Mouse (Mus musculus): ENCODE measurements around the gene Gli1. TPM values are rescaled to one million over a fixed set of nuclear protein-coding genes. Genes with fewer than 3 reads are reported as not detected.

The Gli1 gene
- polyA plus RNA-seq, 1 experiment from 2014 or later = 0.32 TPM

DNA sequence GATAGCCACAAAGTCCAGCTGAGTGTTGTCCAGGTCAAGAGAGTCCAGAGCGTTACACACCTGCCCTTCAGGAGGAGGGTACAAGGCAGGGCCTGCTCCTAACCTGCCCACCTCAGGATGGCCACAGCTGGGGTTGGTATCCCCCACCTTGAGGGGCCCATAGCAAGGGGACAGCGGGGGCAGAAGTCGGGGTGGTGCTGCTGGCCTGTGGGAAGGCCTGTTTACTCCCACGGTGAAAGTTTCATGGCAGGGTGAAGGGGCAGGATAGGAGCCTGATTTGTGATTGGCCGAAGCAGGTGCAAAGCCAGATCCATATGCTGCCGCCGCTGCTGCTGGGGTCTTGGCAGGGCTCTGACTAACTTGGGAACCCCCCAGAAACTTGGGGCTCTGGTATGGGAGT, 11.6 kb downstream of the Gli1 start:
- no peak for ATAC-seq (ENCODE audit: insufficient read depth)
- Histone ChIP-seq H3K9ac (no peak overlapping the region), H3K27me3 (peaks cover 31% of the 10 kb centered on the region), H3K9me3 (replicated peaks) (no peaks in the 10 kb centered on the region), H3K36me3 (replicated peaks) (peaks cover 3% of the 10 kb centered on the region; the same call in 1 of the 2 replicates), H3K4me3 (replicated peaks) (no peak overlapping the region), H3K4me2 (no peak overlapping the region), H3K27ac (replicated peaks) (no peak overlapping the region), H3K4me1 (replicated peaks) (peaks cover 19% of the 10 kb centered on the region)
- 73% methylated on average over 7 of the region's 7 CpGs for WGBS (ENCODE audit: insufficient replicate concordance)

DNA sequence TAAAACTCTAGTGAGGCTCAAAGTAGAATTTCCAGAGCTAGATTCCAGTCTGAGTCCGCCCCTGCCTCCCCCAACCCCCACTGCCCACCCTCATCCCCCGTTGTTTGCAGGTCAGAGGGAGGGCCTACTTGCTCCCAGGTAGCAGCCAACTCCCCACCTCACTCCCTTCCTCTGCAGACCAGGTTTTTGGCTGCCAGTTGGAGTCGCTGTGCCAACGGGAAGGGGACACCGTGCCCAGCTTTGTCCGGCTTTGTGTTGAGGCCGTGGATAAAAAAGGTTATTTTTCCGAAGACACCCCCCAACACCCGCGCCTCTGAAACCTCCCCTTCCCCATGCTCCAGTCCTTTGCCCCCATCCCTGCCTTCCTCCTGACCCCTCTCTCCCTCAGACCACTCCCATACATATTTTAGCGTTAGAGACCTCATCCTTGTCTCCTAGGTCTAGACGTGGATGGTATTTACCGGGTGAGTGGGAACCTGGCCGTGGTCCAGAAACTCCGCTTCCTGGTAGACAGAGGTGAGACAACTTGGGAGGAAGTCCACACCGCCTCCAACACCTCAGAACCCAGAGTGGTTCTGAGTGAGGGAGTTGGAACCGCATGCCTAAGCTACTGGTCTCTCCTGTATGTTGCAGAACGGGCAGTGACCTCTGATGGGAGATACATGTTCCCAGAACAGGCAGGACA, 14.2 kb downstream of the Gli1 start:
- no peak for ATAC-seq (ENCODE audit: insufficient read depth)
- Histone ChIP-seq H3K27ac (replicated peaks) (no peak overlapping the region), H3K4me3 (replicated peaks) (no peak overlapping the region), H3K9me3 (replicated peaks) (no peaks in the 10 kb centered on the region), H3K4me2 (no peak overlapping the region; the same call in 1 of the 2 replicates), H3K4me1 (replicated peaks) (peaks cover 42% of the 10 kb centered on the region), H3K36me3 (replicated peaks) (peaks cover 3% of the 10 kb centered on the region; the same call in 1 of the 2 replicates), H3K27me3 (peaks cover 31% of the 10 kb centered on the region), H3K9ac (no peak overlapping the region)
- WGBS (ENCODE audit: insufficient replicate concordance) = 73% methylated on average over 18 of the region's 18 CpGs

DNA sequence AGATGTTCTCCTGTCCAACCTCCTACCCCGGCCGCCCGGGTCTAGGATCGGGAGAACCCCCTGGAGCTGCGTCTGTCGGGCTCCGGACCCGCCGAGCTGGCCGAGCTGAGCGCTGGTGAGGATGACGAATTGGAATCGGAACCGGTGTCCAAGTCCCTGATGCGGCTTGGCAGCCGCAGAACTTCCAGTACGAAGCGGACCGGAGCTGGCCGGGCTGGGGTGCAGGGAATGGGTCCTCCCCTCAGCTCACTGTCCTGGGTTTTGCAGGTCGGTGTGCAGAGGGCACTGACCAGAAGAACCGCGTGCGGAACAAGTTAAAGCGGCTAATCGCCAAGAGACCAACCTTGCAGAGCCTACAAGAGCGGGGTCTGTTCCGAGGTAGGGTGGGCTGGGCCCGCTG, 14.9 kb downstream of the Gli1 start:
- 24% methylated on average over 29 of the region's 29 CpGs for WGBS (ENCODE audit: insufficient replicate concordance)
- Histone ChIP-seq H3K4me2 (peak overlapping the region; percentile 90), H3K9ac (peak overlapping the region; percentile 62), H3K27me3 (peaks cover 33% of the 10 kb centered on the region), H3K4me1 (replicated peaks) (peaks cover 46% of the 10 kb centered on the region), H3K27ac (replicated peaks) (no peak overlapping the region), H3K9me3 (replicated peaks) (no peaks in the 10 kb centered on the region), H3K36me3 (replicated peaks) (peaks cover 3% of the 10 kb centered on the region; the same call in 1 of the 2 replicates), H3K4me3 (replicated peaks) (peak overlapping the region; percentile 61)
- ATAC-seq (ENCODE audit: insufficient read depth) = no peak

DNA sequence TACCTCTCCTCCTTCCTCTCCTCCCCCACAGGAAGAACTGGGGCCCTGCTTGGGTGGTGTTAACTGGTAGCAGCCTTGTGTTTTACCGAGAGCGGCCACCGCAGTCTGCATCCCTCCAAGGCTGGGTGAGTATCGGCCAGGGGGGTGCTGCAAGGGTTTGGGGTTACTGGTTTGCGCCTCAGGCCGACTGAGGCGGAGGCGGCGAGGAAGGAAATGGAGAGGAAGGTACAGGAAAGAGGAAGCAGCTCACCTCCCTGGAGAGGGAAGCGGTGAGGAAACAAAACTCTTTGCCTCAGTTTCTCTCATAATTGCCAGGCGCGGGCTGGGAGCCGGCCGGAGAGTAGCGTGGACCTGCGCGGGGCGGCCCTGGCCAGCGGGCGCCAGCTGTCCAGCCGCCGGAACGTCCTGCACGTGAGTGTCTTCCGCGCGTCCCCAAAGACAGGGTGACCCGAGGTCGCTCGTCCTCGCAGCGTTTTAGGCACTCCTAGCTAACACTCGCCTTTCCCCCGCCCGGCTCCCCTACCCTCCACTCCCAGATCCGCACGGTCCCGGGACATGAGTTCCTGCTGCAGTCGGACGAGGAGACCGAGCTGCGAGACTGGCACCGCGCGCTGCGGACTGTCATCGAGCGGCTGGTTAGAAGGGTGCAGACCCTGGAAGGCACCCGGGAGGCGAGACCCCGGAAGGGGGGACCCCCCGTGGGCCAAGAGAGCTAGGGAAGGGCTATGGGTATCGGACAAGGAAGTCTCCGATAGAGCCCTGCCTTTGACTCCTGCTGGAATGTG, 15.6 kb downstream of the Gli1 start:
- Histone ChIP-seq H3K27me3 (peaks cover 27% of the 10 kb centered on the region), H3K4me3 (replicated peaks) (peak overlapping the region; percentile 61), H3K4me2 (peak overlapping the region; percentile 90), H3K36me3 (replicated peaks) (peaks cover 3% of the 10 kb centered on the region; the same call in 1 of the 2 replicates), H3K27ac (replicated peaks) (no peak overlapping the region), H3K9me3 (replicated peaks) (no peaks in the 10 kb centered on the region), H3K4me1 (replicated peaks) (peaks cover 46% of the 10 kb centered on the region), H3K9ac (peak overlapping the region; percentile 62)
- ATAC-seq (ENCODE audit: insufficient read depth) = peak; percentile 48
- WGBS (ENCODE audit: insufficient replicate concordance) = under 1% methylated on average over 54 of the region's 54 CpGs

DNA sequence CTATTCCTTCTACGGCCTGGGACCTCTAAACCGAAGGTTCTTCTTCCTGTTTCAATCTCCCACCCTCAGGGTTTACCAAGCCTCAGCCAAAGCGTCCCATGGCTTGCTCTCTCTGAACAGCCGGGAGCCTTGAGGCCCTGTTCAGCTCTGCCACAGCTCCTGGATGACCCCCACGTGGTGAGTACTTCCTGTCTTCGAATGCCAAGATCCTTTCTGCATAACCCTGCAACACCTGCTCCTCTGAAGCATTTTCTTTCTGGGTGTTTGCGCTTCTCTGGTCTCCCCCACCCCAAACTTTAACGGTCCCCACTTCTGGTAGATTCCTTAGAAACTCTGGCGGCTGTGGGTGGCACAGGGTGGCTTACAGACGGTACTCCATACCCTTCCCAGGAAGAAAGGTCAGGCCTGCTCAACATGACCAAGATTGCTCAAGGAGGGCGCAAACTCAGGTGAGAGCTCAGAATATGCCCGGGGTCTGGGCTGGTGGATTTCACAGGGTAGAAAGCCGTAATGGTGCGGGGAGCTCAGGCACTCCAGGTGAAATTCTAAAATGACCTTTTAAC, 16.2 kb downstream of the Gli1 start:
- Histone ChIP-seq H3K9ac (peak overlapping the region; percentile 62), H3K9me3 (replicated peaks) (no peaks in the 10 kb centered on the region), H3K4me3 (replicated peaks) (peak overlapping the region; percentile 61), H3K27ac (replicated peaks) (no peak overlapping the region), H3K27me3 (peaks cover 27% of the 10 kb centered on the region), H3K36me3 (replicated peaks) (peaks cover 3% of the 10 kb centered on the region; the same call in 1 of the 2 replicates), H3K4me2 (peak overlapping the region; percentile 90), H3K4me1 (replicated peaks) (peaks cover 52% of the 10 kb centered on the region)
- no peak for ATAC-seq (ENCODE audit: insufficient read depth)
- 13% methylated on average over 14 of the region's 14 CpGs for WGBS (ENCODE audit: insufficient replicate concordance)

DNA sequence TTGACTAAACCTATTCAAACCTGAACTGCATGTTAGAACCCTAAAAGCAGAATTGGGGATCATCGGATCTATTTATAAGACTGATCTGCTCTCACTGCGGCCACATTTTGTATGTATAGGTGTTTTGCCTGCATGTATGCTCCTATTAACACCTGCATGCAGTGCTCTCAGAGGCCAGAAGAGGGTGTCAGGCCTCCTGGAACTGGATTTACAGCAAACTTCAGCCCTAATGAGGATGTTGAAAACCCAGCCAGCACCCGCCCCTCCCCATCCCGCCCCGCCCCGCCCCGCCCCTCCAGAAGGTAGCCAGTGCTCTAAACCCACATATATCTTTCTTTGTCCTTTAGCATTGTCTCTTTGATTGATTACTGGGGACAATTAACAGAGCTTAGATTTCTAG, 17.3 kb downstream of the Gli1 start:
- Histone ChIP-seq H3K27ac (replicated peaks) (no peak overlapping the region), H3K4me3 (replicated peaks) (peak overlapping the region; percentile 36), H3K9ac (no peak overlapping the region), H3K4me1 (replicated peaks) (peaks cover 52% of the 10 kb centered on the region), H3K36me3 (replicated peaks) (peaks cover 2% of the 10 kb centered on the region; the same call in 1 of the 2 replicates), H3K9me3 (replicated peaks) (no peaks in the 10 kb centered on the region), H3K27me3 (peaks cover 27% of the 10 kb centered on the region), H3K4me2 (peak overlapping the region; percentile 90)
- 2% methylated on average over 7 of the region's 7 CpGs for WGBS (ENCODE audit: insufficient replicate concordance)
- peak; percentile 43; the same call in 1 of the 2 replicates for ATAC-seq (ENCODE audit: insufficient read depth)

DNA sequence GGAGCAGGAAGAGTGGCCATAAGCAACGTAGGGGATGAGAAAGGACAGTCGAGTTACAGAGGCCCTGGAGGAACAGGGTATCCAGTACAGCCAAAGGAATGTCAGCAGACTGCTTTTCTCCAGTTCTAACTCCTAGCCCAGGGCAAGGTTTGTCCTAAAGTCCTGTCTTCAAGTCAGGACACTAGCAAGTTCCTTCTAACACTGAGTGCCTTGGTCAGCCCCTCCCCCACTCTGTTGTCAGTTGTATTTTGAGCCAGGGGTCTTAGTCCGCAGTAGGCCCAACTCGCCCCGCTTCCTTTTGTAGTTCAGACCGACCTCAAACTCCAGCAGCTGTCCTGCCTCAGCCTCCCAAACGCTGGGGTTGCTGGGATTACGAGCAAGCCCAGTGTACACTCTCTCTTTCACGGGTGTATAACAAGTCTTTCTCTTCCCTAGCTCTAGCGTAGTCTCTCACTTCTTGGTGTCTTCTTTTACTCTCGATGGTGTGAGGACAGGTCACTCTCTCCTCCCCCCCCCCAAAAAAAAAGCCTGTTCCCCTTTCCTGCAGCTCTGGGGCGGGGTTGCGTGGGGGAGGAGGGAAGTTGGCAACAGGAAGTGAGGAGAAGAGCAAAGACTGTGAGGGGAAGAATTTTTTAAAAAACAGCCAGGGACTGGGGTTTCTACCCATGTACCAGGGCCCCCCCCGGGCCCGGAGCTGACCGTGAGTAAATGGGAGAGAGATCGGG, 18.5 kb downstream of the Gli1 start:
- peak overlapping the region; percentile 36 for H3K4me3 ChIP-seq (replicated peaks)
- peaks cover 52% of the 10 kb centered on the region for H3K4me1 ChIP-seq (replicated peaks)
- H3K9me3 ChIP-seq (replicated peaks) = no peaks in the 10 kb centered on the region
- H3K4me2 ChIP-seq = peak overlapping the region; percentile 90
- WGBS (ENCODE audit: insufficient replicate concordance) = 20% methylated on average over 17 of the region's 17 CpGs
- H3K9ac ChIP-seq = no peak overlapping the region; the same call in 1 of the 2 replicates
- H3K27me3 ChIP-seq = peaks cover 27% of the 10 kb centered on the region
- ATAC-seq (ENCODE audit: insufficient read depth) = no peak
- peak overlapping the region; percentile 60 for H3K27ac ChIP-seq (replicated peaks)
- no peaks in the 10 kb centered on the region for H3K36me3 ChIP-seq (replicated peaks)

DNA sequence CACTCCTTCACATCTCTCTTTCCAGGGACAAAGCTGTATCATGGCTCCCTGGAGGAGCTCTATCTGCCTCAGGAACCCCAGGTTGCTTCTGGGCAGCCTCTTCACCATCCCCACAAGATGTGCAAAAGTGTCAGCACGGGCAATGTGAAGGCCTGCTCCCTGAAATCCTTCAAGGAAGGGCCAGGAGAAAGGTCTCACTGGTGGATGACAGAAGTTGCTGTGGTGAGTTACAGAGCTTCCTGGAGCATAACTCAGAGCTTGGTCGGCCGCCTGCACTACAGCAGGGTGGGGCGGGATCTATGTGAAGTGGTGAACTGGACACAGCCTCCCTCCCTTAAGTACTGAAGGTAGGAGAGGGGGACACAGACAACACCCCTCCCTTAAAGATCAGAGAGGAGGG, 19.1 kb downstream of the Gli1 start:
- 48% methylated on average over 4 of the region's 4 CpGs for WGBS (ENCODE audit: insufficient replicate concordance)
- H3K9me3 ChIP-seq (replicated peaks) = no peaks in the 10 kb centered on the region
- peak overlapping the region; percentile 36; the same call in 1 of the 2 replicates for H3K4me3 ChIP-seq (replicated peaks)
- no peak for ATAC-seq (ENCODE audit: insufficient read depth)
- peaks cover 58% of the 10 kb centered on the region for H3K4me1 ChIP-seq (replicated peaks)
- H3K9ac ChIP-seq = no peak overlapping the region
- H3K27me3 ChIP-seq = peaks cover 25% of the 10 kb centered on the region
- no peaks in the 10 kb centered on the region for H3K36me3 ChIP-seq (replicated peaks)
- H3K4me2 ChIP-seq = peak overlapping the region; percentile 90
- H3K27ac ChIP-seq (replicated peaks) = peak overlapping the region; percentile 60; the same call in 1 of the 2 replicates

DNA sequence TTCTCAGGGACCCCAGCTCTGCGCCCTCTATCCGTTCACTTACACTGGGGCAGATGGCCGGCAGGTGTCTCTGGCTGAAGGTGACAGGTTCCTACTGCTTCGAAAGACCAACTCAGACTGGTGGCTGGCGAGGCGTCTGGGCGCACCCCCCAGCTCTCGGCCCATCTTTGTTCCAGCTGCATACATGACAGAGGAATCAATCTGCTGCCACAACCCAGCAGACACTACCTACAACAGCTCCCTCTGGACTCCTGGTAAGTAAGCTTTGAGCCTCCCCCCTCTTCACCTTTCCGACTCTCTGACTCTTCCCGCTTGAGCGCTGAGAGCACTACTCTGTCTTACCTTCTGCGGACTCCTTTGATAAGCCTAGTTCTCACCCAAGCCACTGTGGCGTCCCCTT, 19.6 kb downstream of the Gli1 start:
- H3K27ac ChIP-seq (replicated peaks) = no peak overlapping the region
- no peak overlapping the region; the same call in 1 of the 2 replicates for H3K4me3 ChIP-seq (replicated peaks)
- WGBS (ENCODE audit: insufficient replicate concordance) = 73% methylated on average over 13 of the region's 13 CpGs
- no peak for ATAC-seq (ENCODE audit: insufficient read depth)
- H3K36me3 ChIP-seq (replicated peaks) = no peaks in the 10 kb centered on the region
- peaks cover 63% of the 10 kb centered on the region for H3K4me1 ChIP-seq (replicated peaks)
- H3K9ac ChIP-seq = no peak overlapping the region
- peaks cover 21% of the 10 kb centered on the region for H3K27me3 ChIP-seq
- peak overlapping the region; percentile 90 for H3K4me2 ChIP-seq
- H3K9me3 ChIP-seq (replicated peaks) = no peaks in the 10 kb centered on the region

DNA sequence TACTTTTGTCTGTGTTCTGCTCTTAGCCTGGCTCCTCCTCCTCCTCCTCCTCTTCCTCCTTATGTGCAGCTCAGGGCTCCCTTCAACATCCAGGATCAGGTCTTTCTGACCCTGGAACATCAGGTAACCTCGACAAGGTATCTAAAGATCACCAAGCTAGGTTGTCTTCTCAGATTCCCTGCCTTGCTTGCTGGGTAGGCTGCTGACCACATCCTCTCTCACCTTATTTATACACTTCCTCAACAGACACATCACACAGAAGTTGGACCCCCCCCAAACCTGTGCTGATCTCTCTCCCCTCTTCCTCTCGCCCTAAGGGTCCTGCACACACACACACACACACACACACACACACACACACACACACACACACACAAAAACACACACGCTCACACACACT, 20.2 kb downstream of the Gli1 start, which contains the start of gene Arhgap9:
TSS of gene Arhgap9 (plus strand) at position 344 of the 400 bp plus-strand sequence.
- H3K27ac ChIP-seq (replicated peaks) = peak within 1 kb of the TSS; percentile 60; the same call in 1 of the 2 replicates
- peak within 1 kb of the TSS; percentile 36; the same call in 1 of the 2 replicates for H3K4me3 ChIP-seq (replicated peaks)
- H3K36me3 ChIP-seq (replicated peaks) = no peaks in the 10 kb centered on the region
- no peak within 1 kb of the TSS for H3K9ac ChIP-seq
- H3K4me2 ChIP-seq = peak within 1 kb of the TSS; percentile 90
- H3K9me3 ChIP-seq (replicated peaks) = no peaks in the 10 kb centered on the region
- H3K4me1 ChIP-seq (replicated peaks) = peaks cover 64% of the 10 kb centered on the region
- H3K27me3 ChIP-seq = peaks cover 15% of the 10 kb centered on the region
- WGBS (ENCODE audit: insufficient replicate concordance) = 58% methylated on average over 3 of the region's 3 CpGs
- ATAC-seq (ENCODE audit: insufficient read depth) = no peak
